Mouse (Mus musculus): ENCODE data around the gene Slc27a3. TPM values are rescaled to one million over a fixed set of nuclear protein-coding genes. Genes with fewer than 3 reads are reported as not detected.
"Not testable (repeated sequence)": the region's sequence is repeated elsewhere in the genome, so short reads cannot be mapped to it uniquely, and the experiment has no call there.

Gene Slc27a3
- polyA plus RNA-seq, 1 experiment from 2014 or later: 22.9 TPM

DNA sequence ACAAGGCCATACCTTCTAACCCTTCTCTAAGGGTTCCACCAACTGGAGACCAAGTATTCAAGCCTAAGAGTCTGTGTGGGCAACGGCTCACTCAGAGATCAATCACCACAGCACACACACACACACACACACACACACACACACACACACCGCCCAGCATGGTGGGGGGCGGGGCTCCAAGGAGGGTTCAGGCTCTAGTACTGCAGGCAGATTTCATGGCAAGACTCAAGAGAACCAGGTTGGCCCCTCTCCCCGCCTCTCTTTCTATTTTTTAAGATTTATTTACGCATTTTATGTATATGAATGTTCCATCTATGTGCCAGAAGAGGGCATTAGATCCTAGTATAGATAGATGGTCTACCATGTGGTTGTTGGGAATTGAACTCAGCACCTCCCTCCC is 16.9 kb downstream of the Slc27a3 start:
- Histone ChIP-seq H3K4me3 (no peak overlapping the region), H3K4me2 (no peak overlapping the region), H3K4me1 (replicated peaks) (peaks cover 16% of the 10 kb centered on the region), H3K27ac (replicated peaks) (no peak overlapping the region), H3K9ac (no peak overlapping the region), H3K9me3 (no peaks in the 10 kb centered on the region), H3K36me3 (no peaks in the 10 kb centered on the region), H3K27me3 (no peaks in the 10 kb centered on the region)
- ATAC-seq (ENCODE audit: low read depth): no peak
- 60% methylated on average over 5 of the region's 5 CpGs for WGBS

DNA sequence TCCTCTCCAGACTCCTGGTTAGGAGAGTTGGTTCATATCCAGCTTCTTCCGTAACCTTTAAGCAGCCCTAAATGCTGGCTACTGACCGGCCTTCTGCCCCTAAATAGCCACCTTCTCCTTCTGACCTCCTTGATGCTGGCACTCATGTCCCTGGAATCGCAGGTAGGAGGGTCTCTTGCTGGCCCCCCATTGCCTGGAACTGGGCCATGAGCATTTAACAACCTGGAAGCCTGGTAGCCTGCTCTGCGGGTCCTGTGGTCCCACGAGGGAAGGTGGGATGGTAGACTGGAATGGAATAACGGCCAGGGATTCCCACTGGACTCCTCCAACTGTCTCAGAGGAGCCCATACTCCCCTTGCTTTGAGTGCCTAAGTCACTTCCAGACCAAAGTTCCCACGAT is 17.9 kb downstream of the Slc27a3 start:
- H3K27ac ChIP-seq (replicated peaks): no peak overlapping the region
- peaks cover 16% of the 10 kb centered on the region for H3K4me1 ChIP-seq (replicated peaks)
- ATAC-seq (ENCODE audit: low read depth): no peak
- H3K4me3 ChIP-seq: no peak overlapping the region
- H3K9ac ChIP-seq: no peak overlapping the region
- 74% methylated on average over 7 of the region's 7 CpGs for WGBS
- H3K9me3 ChIP-seq: no peaks in the 10 kb centered on the region
- no peak overlapping the region for H3K4me2 ChIP-seq
- H3K27me3 ChIP-seq: no peaks in the 10 kb centered on the region
- no peaks in the 10 kb centered on the region for H3K36me3 ChIP-seq

DNA sequence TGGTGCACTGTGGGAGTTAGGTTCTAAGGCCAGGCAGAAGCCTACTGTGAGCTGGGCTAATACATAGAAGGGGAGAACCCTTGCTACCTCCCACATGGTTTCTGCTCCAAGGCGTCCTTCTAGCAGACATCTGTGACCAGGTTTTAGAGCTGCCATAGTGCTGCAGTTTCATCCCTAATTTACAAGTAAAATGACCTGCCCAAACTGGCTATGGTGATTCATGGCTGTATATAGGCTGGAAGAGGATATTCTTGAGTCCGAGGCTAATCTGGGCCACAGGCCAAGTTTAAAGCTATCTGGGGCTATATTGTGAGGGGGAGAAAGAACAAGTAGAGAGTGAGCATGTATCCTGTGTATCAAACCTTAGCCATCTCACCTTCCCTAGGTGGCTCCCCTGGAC is 20.7 kb downstream of the Slc27a3 start:
- H3K4me3 ChIP-seq: no peak overlapping the region
- no peak overlapping the region for H3K4me2 ChIP-seq
- no peak overlapping the region for H3K27ac ChIP-seq (replicated peaks)
- no peak overlapping the region for H3K9ac ChIP-seq
- no peaks in the 10 kb centered on the region for H3K27me3 ChIP-seq
- no peak for ATAC-seq (ENCODE audit: low read depth)
- WGBS: 23% methylated on average over 2 of the region's 2 CpGs
- no peaks in the 10 kb centered on the region for H3K9me3 ChIP-seq
- 0 out of 2 replicates have a peak, but pooled peaks cover 7% of the 10 kb centered on the region for H3K36me3 ChIP-seq
- H3K4me1 ChIP-seq (replicated peaks): peaks cover 4% of the 10 kb centered on the region; the same call in 1 of the 2 replicates

DNA sequence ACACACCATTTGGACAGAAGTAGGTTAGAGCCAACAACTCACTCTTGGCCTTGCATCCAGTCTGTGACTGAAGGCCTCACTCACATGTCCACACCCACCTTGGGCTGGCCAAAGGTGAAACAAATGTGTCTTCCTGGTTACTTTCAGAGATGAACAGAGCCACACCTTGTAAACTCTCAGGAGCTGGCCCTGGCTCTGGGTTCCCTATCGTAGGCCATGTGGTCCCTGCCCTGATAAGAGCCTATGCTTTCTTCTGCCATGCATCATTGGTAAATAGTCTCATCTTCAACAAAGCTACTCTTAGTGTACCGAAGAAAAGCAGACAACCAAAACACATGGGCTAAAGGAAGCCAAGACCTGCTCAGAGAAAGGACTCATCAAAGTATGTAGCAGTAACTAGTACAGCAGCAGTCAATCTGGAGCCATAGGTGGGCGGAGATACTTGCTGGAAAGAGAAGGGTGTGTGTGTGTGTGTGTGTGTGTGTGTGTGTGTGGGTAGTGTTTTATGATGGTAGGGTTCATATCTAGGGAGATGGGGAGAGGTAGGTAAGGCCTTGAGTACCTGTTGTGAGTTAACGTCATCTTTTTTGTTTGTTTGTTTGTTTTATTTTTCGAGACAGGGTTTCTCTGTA is 22.6 kb downstream of the Slc27a3 start:
- ATAC-seq (ENCODE audit: low read depth): no peak
- Histone ChIP-seq H3K4me3 (no peak overlapping the region), H3K4me1 (replicated peaks) (peaks cover 4% of the 10 kb centered on the region; the same call in 1 of the 2 replicates), H3K27ac (replicated peaks) (no peak overlapping the region), H3K27me3 (no peaks in the 10 kb centered on the region), H3K9me3 (no peaks in the 10 kb centered on the region), H3K9ac (no peak overlapping the region), H3K4me2 (no peak overlapping the region), H3K36me3 (0 out of 2 replicates have a peak, but pooled peaks cover 20% of the 10 kb centered on the region)
- 88% methylated on average over 5 of the region's 5 CpGs for WGBS

DNA sequence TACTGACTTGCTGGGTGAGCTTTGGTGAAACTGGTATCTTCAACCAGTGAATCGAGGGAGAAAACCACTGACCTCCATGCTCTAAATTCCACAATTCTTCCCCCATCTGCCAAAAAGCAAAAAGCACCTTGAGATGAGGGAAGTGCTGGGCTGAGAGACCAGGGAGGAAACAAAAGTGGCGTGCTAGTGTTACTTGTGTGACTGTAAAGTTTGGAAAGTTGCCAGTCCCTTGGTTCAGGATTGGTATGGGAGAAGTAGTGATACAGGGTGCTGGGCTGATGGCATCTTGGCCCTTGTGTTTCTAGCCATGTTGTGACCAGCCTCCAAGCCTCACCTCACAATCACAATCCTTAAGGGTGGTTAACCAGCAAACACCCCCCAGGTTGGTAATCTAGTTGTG is 27.4 kb downstream of the Slc27a3 start:
- no peak overlapping the region for H3K27ac ChIP-seq (replicated peaks)
- H3K4me1 ChIP-seq (replicated peaks): no peaks in the 10 kb centered on the region
- ATAC-seq (ENCODE audit: low read depth): no peak
- no peak overlapping the region for H3K4me3 ChIP-seq
- no peaks in the 10 kb centered on the region for H3K9me3 ChIP-seq
- H3K27me3 ChIP-seq: no peaks in the 10 kb centered on the region
- H3K9ac ChIP-seq: no peak overlapping the region
- no peak overlapping the region for H3K4me2 ChIP-seq
- WGBS: 88% methylated on average over 2 of the region's 2 CpGs
- H3K36me3 ChIP-seq: peaks cover 59% of the 10 kb centered on the region

DNA sequence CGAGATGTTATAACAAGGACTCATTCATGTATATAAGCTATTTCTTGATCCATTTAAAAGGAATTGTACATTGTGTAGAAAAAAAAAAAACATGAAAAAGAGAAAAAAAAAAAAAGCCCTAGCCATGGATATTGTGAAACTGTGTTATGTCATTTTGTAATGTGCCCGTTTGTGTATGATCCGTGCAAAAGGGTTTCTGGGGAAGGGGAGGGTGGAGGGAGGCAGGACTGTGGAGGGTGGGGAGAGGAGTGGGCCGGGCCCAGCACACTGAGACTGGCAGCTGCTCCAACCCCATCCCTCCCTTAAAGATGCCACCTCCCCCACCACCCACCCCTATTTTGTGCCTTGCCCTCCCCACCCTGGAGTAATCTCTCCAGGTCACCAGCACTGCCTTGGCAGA is 28.3 kb downstream of the Slc27a3 start:
- Histone ChIP-seq H3K4me2 (no peak overlapping the region), H3K36me3 (peaks cover 68% of the 10 kb centered on the region), H3K27me3 (no peaks in the 10 kb centered on the region), H3K4me3 (no peak overlapping the region), H3K9me3 (no peaks in the 10 kb centered on the region), H3K9ac (no peak overlapping the region), H3K27ac (replicated peaks) (no peak overlapping the region), H3K4me1 (replicated peaks) (no peaks in the 10 kb centered on the region)
- no peak for ATAC-seq (ENCODE audit: low read depth)
- WGBS: 95% methylated on average over 4 of the region's 4 CpGs

DNA sequence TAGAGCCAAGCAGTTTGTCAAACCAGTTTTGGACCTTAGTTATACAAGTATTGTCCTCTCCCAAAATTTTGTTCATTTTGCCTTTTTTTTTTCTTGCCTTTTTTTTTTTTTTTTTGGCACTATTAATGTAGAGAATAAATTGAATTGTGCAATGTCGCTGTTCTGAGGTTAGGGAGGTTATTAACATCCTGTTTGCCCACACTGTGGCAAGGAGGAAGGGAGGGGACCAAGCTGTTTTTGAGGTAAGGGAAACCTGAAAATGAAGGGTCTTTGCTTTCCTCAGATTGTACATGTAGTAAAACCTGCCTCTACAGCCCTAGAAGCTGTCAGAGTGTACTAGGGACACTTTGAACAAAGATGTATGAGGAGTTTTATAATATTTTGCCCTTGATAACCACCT is 30.5 kb downstream of the Slc27a3 start:
- no peak overlapping the region for H3K4me2 ChIP-seq
- H3K9me3 ChIP-seq: no peaks in the 10 kb centered on the region
- 95% methylated on average over 1 of the region's 1 CpGs for WGBS
- no peak overlapping the region for H3K27ac ChIP-seq (replicated peaks)
- no peak overlapping the region for H3K4me3 ChIP-seq
- H3K9ac ChIP-seq: no peak overlapping the region
- peaks cover 85% of the 10 kb centered on the region for H3K36me3 ChIP-seq
- ATAC-seq (ENCODE audit: low read depth): no peak
- H3K4me1 ChIP-seq (replicated peaks): no peaks in the 10 kb centered on the region
- no peaks in the 10 kb centered on the region for H3K27me3 ChIP-seq

DNA sequence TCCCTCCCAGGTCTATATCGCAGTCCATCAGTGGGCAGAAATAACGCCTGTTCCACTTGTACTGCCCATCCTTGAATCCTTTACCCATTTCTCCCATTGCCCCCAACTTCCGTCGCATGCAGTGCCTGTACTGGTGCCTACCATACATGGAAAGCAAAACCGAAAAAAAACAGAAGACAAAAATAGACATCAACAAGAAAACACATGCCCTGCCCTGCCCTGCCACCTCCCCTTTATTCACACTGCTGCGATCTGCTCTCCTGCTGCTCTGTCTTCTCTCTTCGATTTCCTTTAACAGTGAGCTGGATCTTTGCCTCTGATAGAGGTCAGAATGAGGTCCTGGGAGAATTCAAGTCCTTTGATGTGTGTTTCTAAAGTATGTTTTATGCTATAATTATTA is 31.8 kb downstream of the Slc27a3 start:
- Histone ChIP-seq H3K4me2 (no peak overlapping the region), H3K27ac (replicated peaks) (no peak overlapping the region), H3K27me3 (no peaks in the 10 kb centered on the region), H3K4me3 (no peak overlapping the region), H3K9me3 (no peaks in the 10 kb centered on the region), H3K4me1 (replicated peaks) (no peaks in the 10 kb centered on the region), H3K36me3 (peaks cover 90% of the 10 kb centered on the region), H3K9ac (no peak overlapping the region)
- 95% methylated on average over 7 of the region's 7 CpGs for WGBS
- no peak for ATAC-seq (ENCODE audit: low read depth)

DNA sequence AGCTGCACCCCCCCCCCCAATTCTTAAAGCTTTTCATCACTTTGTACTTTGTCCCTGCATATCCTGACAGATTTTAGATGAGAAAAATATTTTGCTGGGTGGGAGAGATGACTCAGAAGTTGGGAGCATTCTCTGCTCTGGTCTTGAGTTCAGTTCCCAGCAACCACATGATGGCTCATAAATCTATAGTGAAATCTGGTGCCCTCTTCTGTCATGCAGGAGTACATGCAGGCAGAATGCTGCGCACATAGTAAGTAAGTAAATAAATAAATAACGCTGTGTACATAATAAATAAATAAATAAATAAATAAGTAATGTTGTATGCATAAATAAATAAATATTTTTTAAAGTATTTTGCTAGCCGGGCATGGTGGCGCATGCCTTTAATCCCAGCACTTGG is 41.9 kb downstream of the Slc27a3 start:
- Histone ChIP-seq H3K9me3 (no peaks in the 10 kb centered on the region), H3K4me3 (no peak overlapping the region), H3K9ac (no peak overlapping the region), H3K4me1 (replicated peaks) (no peaks in the 10 kb centered on the region), H3K4me2 (no peak overlapping the region), H3K27ac (replicated peaks) (no peak overlapping the region), H3K27me3 (no peaks in the 10 kb centered on the region), H3K36me3 (peaks cover 58% of the 10 kb centered on the region)
- no peak for ATAC-seq (ENCODE audit: low read depth)
- 97% methylated on average over 4 of the region's 4 CpGs for WGBS

DNA sequence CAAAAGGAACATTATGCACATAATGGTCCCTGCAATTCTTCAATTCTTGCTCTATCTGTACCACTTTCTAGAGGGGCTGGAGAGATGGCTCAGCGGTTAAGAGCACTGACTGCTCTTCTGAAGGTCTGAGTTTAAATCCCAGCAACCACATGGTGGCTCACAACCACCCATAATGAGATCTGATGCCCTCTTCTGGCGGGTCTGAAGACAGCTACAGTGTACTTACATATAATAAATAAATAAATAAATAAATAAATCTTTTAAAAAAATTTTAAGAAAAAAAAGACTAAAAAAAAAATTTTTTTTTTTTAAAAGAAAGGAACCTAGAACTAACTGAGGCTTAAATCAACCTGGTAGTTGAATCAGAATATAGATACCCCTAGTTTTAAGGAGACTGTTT is 46.9 kb downstream of the Slc27a3 start:
- H3K27ac ChIP-seq (replicated peaks); H3K9me3 ChIP-seq; H3K9ac ChIP-seq; H3K4me2 ChIP-seq; ATAC-seq (ENCODE audit: low read depth); H3K4me1 ChIP-seq (replicated peaks); H3K27me3 ChIP-seq; H3K4me3 ChIP-seq: not testable (repeated sequence)
- 64% methylated on average over 2 of the region's 2 CpGs for WGBS
- peaks cover 33% of the 10 kb centered on the region for H3K36me3 ChIP-seq

DNA sequence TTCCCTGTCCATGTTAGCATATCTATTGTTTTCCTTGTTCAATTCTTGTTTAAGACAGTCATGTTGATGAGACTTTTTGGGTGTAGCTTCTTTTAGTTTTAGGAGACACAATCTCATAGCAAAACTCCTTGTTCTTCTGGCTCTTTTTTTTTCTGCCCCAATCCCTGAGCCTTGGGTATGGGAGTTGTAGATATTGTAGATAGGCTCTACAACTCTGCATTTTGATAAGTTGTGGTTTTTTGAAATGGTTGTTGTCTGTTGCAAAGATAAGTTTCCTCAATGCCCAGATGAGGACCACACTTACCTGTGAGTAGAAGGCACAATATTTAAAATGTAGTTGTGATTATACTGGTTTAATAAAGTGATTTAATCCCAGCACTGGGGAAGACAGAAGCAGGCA is 49.6 kb downstream of the Slc27a3 start:
- no peak overlapping the region for H3K9ac ChIP-seq
- peaks cover 15% of the 10 kb centered on the region for H3K36me3 ChIP-seq
- no peaks in the 10 kb centered on the region for H3K27me3 ChIP-seq
- ATAC-seq (ENCODE audit: low read depth): no peak
- no peaks in the 10 kb centered on the region for H3K9me3 ChIP-seq
- no peak overlapping the region for H3K4me2 ChIP-seq
- peaks cover 13% of the 10 kb centered on the region for H3K4me1 ChIP-seq (replicated peaks)
- H3K4me3 ChIP-seq: no peak overlapping the region
- H3K27ac ChIP-seq (replicated peaks): no peak overlapping the region

DNA sequence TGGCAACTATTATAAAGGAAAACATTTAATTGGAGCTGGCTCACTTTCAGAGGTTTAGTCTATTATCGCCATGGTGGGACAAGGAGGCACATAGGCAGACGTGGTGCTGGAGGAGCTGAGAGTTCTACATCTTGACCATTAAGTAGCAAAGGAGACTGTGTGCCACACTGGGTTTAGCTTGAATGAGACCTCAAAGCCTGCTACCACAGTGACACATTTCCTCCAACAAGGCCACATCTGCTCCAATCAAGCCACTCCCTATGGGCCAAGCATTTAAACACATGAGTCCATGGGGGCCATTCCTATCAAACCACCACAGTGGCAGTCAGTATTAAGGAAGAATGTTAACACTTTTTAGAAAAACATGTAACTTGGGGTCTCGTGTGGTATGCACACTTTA is 51.5 kb downstream of the Slc27a3 start:
- 55% methylated on average over 3 of the region's 3 CpGs for WGBS
- ATAC-seq (ENCODE audit: low read depth): no peak
- Histone ChIP-seq H3K27ac (replicated peaks) (no peak overlapping the region), H3K4me3 (no peak overlapping the region), H3K4me1 (replicated peaks) (peaks cover 13% of the 10 kb centered on the region), H3K4me2 (no peak overlapping the region), H3K36me3 (peaks cover 14% of the 10 kb centered on the region), H3K27me3 (no peaks in the 10 kb centered on the region), H3K9ac (no peak overlapping the region), H3K9me3 (no peaks in the 10 kb centered on the region)

DNA sequence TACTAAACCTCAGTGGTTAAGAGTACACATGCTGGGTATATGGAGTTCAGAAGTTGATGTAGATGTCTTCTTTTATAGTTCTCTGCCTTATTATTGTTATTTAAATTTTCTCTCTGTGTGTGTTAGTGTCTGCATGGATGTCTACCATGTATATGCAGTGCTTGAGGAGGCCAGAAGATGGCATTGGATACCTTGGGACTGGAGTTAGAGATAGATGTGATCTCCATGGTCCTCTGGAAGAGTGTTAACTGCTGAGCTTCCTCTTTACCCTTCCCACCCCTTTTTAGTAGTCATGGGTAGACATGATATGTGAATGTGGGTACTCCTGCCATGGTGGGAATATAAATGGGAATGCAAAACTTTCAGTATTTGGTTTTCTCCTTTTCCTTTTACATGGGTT is 54.2 kb downstream of the Slc27a3 start:
- no peak overlapping the region for H3K27ac ChIP-seq (replicated peaks)
- H3K9me3 ChIP-seq: no peaks in the 10 kb centered on the region
- H3K36me3 ChIP-seq: no peaks in the 10 kb centered on the region
- no peak for ATAC-seq (ENCODE audit: low read depth)
- H3K4me3 ChIP-seq: no peak overlapping the region
- H3K4me1 ChIP-seq (replicated peaks): peaks cover 13% of the 10 kb centered on the region
- no peak overlapping the region for H3K4me2 ChIP-seq
- no peaks in the 10 kb centered on the region for H3K27me3 ChIP-seq
- H3K9ac ChIP-seq: no peak overlapping the region
